Mouse (Mus musculus): Measurements from ENCODE around the gene Tmem178b. TPM values are rescaled to one million over a fixed set of nuclear protein-coding genes. Genes with fewer than 3 reads are reported as not detected.

The Tmem178b gene
- total RNA-seq, 2 experiments from 2014 or later = 3.3 to 3.4 TPM

- DNase-seq = no peak
Observed at GRCm38 (mm10) chr6:40015711-40016460, 142.8 kb downstream of the Tmem178b start.

- no peak for DNase-seq
Observed at GRCm38 (mm10) chr6:40019396-40019795, 146.3 kb downstream of the Tmem178b start.

- DNase-seq = no peak
Observed at GRCm38 (mm10) chr6:40023592-40024335, 150.7 kb downstream of the Tmem178b start.

- no peak for DNase-seq
Observed at GRCm38 (mm10) chr6:40024336-40024934, 151.4 kb downstream of the Tmem178b start.

- DNase-seq = no peak
Observed at GRCm38 (mm10) chr6:40032901-40033300, 159.8 kb downstream of the Tmem178b start.

- DNase-seq = no peak
Observed at GRCm38 (mm10) chr6:40033935-40034334, 160.9 kb downstream of the Tmem178b start.

GRCm38 (mm10) chr6:40048969-40049908, 176.2 kb downstream of the Tmem178b start:
- DNase-seq = no peak

- DNase-seq = no peak
Observed at GRCm38 (mm10) chr6:40049909-40050484, 176.9 kb downstream of the Tmem178b start.

GRCm38 (mm10) chr6:40051698-40052097, 178.6 kb downstream of the Tmem178b start:
- no peak for DNase-seq

GRCm38 (mm10) chr6:40052593-40052992, 179.5 kb downstream of the Tmem178b start:
- DNase-seq = no peak

GRCm38 (mm10) chr6:40059466-40059865, 186.4 kb downstream of the Tmem178b start:
- no peak for DNase-seq

GRCm38 (mm10) chr6:40061327-40062189, 188.5 kb downstream of the Tmem178b start:
- DNase-seq = no peak

GRCm38 (mm10) chr6:40062190-40062501, 189.1 kb downstream of the Tmem178b start:
- no peak for DNase-seq

GRCm38 (mm10) chr6:40063438-40063837, 190.4 kb downstream of the Tmem178b start:
- no peak for DNase-seq

- no peak for DNase-seq
Observed at GRCm38 (mm10) chr6:40063899-40064298, 190.8 kb downstream of the Tmem178b start.

GRCm38 (mm10) chr6:40064342-40064741, 191.3 kb downstream of the Tmem178b start:
- DNase-seq = no peak

GRCm38 (mm10) chr6:40068467-40068866, 195.4 kb downstream of the Tmem178b start:
- no peak for DNase-seq

GRCm38 (mm10) chr6:40071007-40071406, 197.9 kb downstream of the Tmem178b start:
- DNase-seq = peak; percentile 28

GRCm38 (mm10) chr6:40076089-40076488, 203.0 kb downstream of the Tmem178b start:
- no peak for DNase-seq

GRCm38 (mm10) chr6:40076670-40077313, 203.7 kb downstream of the Tmem178b start:
- no peak for DNase-seq

All from gastrocnemius, postnatal 25 days (tissue).